Mouse (Mus musculus): ENCODE results near the gene Atf7ip. TPM values are rescaled to one million over a fixed set of nuclear protein-coding genes. Genes with fewer than 3 reads are reported as not detected.

Atf7ip gene
- polyA plus RNA-seq, 1 experiment from 2014 or later: 36.0 TPM

GRCm38 (mm10) chr6:136510945-136511344 lies 5.0 kb downstream of the Atf7ip start:
- H3K27ac ChIP-seq (replicated peaks): peak overlapping the region; percentile 6; the same call in 1 of the 2 replicates
- H3K36me3 ChIP-seq: no peaks in the 10 kb centered on the region
- H3K4me3 ChIP-seq (replicated peaks): no peak overlapping the region
- no peaks in the 10 kb centered on the region for H3K27me3 ChIP-seq (replicated peaks)
- ATAC-seq (ENCODE audit: low FRiP score): no peak
- no peak overlapping the region for H3K4me2 ChIP-seq
- 0 out of 2 replicates have a peak, but pooled peaks cover 6% of the 10 kb centered on the region for H3K9me3 ChIP-seq (replicated peaks)
- no peak overlapping the region for H3K9ac ChIP-seq (replicated peaks)
- 58% methylated on average over 7 of the region's 7 CpGs for WGBS
- H3K4me1 ChIP-seq: no peaks in the 10 kb centered on the region

DNA sequence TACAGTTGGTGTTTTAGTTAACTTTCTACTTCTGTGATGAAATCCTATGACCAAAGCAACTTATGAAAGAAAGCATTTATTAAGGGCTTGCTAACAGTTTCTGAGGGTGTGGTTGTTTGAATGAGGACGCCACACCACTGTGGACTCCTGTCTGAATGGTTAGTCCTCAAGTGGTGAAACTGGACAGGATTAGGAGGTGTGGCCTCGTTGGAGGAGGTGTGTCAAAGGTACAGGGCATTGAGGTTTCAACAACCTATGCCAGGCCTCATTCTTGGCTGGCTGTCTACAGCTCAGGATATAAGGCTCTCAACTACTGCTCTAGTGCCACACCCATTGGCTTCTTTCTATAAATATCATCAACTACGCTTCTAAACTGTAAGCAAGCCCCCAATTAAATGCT lies 6.4 kb downstream of the Atf7ip start:
- Histone ChIP-seq H3K27ac (replicated peaks) (no peak overlapping the region), H3K9ac (replicated peaks) (no peak overlapping the region), H3K4me3 (replicated peaks) (no peak overlapping the region), H3K36me3 (no peaks in the 10 kb centered on the region), H3K9me3 (replicated peaks) (0 out of 2 replicates have a peak, but pooled peaks cover 6% of the 10 kb centered on the region), H3K4me2 (no peak overlapping the region), H3K27me3 (replicated peaks) (no peaks in the 10 kb centered on the region), H3K4me1 (no peaks in the 10 kb centered on the region)
- no peak for ATAC-seq (ENCODE audit: low FRiP score)
- 89% methylated on average over 3 of the region's 3 CpGs for WGBS

DNA sequence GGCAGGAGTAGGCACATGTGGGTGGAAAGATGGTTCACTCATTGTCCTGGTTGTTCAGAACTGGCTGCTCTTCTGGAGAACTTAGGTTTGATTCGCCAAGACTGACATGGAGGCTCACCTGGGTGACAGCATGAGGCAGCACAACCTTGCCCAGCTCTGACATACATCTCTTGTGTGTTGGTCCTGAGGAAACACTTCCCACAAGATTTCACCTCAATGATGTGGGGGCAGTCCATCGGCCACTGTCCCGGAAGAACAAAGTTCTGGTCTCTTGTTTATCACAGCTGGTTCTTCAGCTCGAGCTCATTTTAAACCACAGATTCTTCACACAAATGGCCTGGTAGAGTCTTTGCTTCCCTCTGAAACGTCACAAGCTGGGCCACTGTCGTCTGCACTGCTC lies 10.7 kb downstream of the Atf7ip start:
- Histone ChIP-seq H3K4me1 (0 out of 2 replicates have a peak, but pooled peaks cover 4% of the 10 kb centered on the region), H3K9me3 (replicated peaks) (0 out of 2 replicates have a peak, but pooled peaks cover 6% of the 10 kb centered on the region), H3K27me3 (replicated peaks) (no peaks in the 10 kb centered on the region), H3K36me3 (no peaks in the 10 kb centered on the region), H3K9ac (replicated peaks) (no peak overlapping the region), H3K4me2 (no peak overlapping the region), H3K27ac (replicated peaks) (no peak overlapping the region), H3K4me3 (replicated peaks) (no peak overlapping the region)
- 91% methylated on average over 6 of the region's 6 CpGs for WGBS
- no peak for ATAC-seq (ENCODE audit: low FRiP score)

DNA sequence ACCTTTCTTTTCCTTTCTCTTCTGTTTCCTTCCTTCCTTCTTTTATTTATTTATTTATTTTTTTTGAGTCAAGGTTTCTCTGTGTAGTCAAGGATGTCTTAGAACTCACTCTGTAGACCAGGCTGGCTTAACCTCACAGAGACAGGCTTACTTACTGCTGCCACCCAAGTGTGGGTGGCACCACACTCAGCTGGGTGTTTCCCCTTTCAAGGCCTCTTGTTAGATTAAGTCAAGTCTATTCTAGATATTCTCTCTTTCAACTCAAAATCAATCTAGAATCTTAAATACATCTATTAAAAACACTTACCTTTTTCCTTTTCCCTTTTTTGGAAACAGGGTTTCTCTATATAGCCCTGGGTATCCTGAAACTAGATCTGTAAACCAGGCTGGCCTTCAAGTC lies 11.3 kb downstream of the Atf7ip start:
- Histone ChIP-seq H3K27ac (replicated peaks) (no peak overlapping the region), H3K27me3 (replicated peaks) (no peaks in the 10 kb centered on the region), H3K9me3 (replicated peaks) (0 out of 2 replicates have a peak, but pooled peaks cover 6% of the 10 kb centered on the region), H3K4me2 (no peak overlapping the region), H3K36me3 (no peaks in the 10 kb centered on the region), H3K4me3 (replicated peaks) (no peak overlapping the region), H3K4me1 (0 out of 2 replicates have a peak, but pooled peaks cover 6% of the 10 kb centered on the region), H3K9ac (replicated peaks) (no peak overlapping the region)
- no peak for ATAC-seq (ENCODE audit: low FRiP score)

- ATAC-seq (ENCODE audit: low FRiP score): peak; percentile 98
- Histone ChIP-seq H3K36me3 (peaks cover 3% of the 10 kb centered on the region; the same call in 1 of the 2 replicates), H3K27ac (replicated peaks) (peak overlapping the region; percentile 98), H3K4me1 (peaks cover 9% of the 10 kb centered on the region; the same call in 1 of the 2 replicates), H3K9me3 (replicated peaks) (0 out of 2 replicates have a peak, but pooled peaks cover 6% of the 10 kb centered on the region), H3K4me2 (peak overlapping the region; percentile 44), H3K9ac (replicated peaks) (peak overlapping the region; percentile 61), H3K4me3 (replicated peaks) (peak overlapping the region; percentile 63), H3K27me3 (replicated peaks) (no peaks in the 10 kb centered on the region)
- WGBS: under 1% methylated on average over 59 of the region's 59 CpGs
Observed at GRCm38 (mm10) chr6:136518537-136519246, 12.7 kb downstream of the Atf7ip start.

- Histone ChIP-seq H3K27ac (replicated peaks) (peak overlapping the region; percentile 98), H3K9me3 (replicated peaks) (0 out of 2 replicates have a peak, but pooled peaks cover 1% of the 10 kb centered on the region), H3K4me3 (replicated peaks) (peak overlapping the region; percentile 63), H3K27me3 (replicated peaks) (no peaks in the 10 kb centered on the region), H3K9ac (replicated peaks) (peak overlapping the region; percentile 21; the same call in 1 of the 2 replicates), H3K4me2 (peak overlapping the region; percentile 44), H3K36me3 (peaks cover 3% of the 10 kb centered on the region; the same call in 1 of the 2 replicates), H3K4me1 (peaks cover 9% of the 10 kb centered on the region; the same call in 1 of the 2 replicates)
- WGBS: 2% methylated on average over 17 of the region's 17 CpGs
- ATAC-seq (ENCODE audit: low FRiP score): no peak
Observed at GRCm38 (mm10) chr6:136519254-136519653, 13.3 kb downstream of the Atf7ip start.

GRCm38 (mm10) chr6:136520361-136520760 lies 14.4 kb downstream of the Atf7ip start:
- Histone ChIP-seq H3K27me3 (replicated peaks) (no peaks in the 10 kb centered on the region), H3K36me3 (peaks cover 3% of the 10 kb centered on the region; the same call in 1 of the 2 replicates), H3K4me2 (peak overlapping the region; percentile 38), H3K9me3 (replicated peaks) (no peaks in the 10 kb centered on the region), H3K4me3 (replicated peaks) (peak overlapping the region; percentile 21; the same call in 1 of the 2 replicates), H3K27ac (replicated peaks) (no peak overlapping the region), H3K4me1 (peaks cover 9% of the 10 kb centered on the region; the same call in 1 of the 2 replicates), H3K9ac (replicated peaks) (no peak overlapping the region)
- no peak for ATAC-seq (ENCODE audit: low FRiP score)
- WGBS: 78% methylated on average over 2 of the region's 2 CpGs

DNA sequence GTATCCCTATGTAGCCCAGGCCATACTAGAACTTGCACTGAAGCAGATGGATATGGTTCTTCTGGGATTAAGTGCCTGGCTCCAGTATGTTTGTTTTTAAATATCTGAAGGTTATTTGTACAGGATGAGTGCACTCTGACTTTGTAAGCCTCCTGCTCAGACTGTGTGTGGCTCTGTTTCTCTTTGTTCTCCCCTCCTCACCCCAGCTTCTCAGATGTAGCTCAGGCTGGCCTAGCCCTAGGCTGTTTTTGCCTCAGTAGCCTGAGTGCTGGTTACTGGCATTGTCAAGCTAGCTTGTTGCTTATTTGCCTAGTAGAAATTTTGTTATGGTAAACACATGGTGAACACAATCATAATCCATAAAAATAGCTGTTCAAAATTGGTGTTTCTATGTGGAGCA lies 15.7 kb downstream of the Atf7ip start:
- Histone ChIP-seq H3K4me3 (replicated peaks) (no peak overlapping the region), H3K27ac (replicated peaks) (0 out of 2 replicates have a peak overlapping the region, but pooled peaks have one; percentile 1), H3K4me1 (peaks cover 9% of the 10 kb centered on the region; the same call in 1 of the 2 replicates), H3K9me3 (replicated peaks) (no peaks in the 10 kb centered on the region), H3K27me3 (replicated peaks) (no peaks in the 10 kb centered on the region), H3K4me2 (0 out of 2 replicates have a peak overlapping the region, but pooled peaks have one; percentile 19), H3K36me3 (peaks cover 3% of the 10 kb centered on the region; the same call in 1 of the 2 replicates), H3K9ac (replicated peaks) (no peak overlapping the region)
- ATAC-seq (ENCODE audit: low FRiP score): no peak

GRCm38 (mm10) chr6:136522658-136523057 lies 16.7 kb downstream of the Atf7ip start:
- Histone ChIP-seq H3K4me1 (peaks cover 9% of the 10 kb centered on the region; the same call in 1 of the 2 replicates), H3K4me2 (no peak overlapping the region), H3K9ac (replicated peaks) (no peak overlapping the region), H3K9me3 (replicated peaks) (no peaks in the 10 kb centered on the region), H3K4me3 (replicated peaks) (no peak overlapping the region), H3K27me3 (replicated peaks) (no peaks in the 10 kb centered on the region), H3K27ac (replicated peaks) (no peak overlapping the region), H3K36me3 (peaks cover 3% of the 10 kb centered on the region; the same call in 1 of the 2 replicates)
- 93% methylated on average over 5 of the region's 5 CpGs for WGBS
- ATAC-seq (ENCODE audit: low FRiP score): no peak

DNA sequence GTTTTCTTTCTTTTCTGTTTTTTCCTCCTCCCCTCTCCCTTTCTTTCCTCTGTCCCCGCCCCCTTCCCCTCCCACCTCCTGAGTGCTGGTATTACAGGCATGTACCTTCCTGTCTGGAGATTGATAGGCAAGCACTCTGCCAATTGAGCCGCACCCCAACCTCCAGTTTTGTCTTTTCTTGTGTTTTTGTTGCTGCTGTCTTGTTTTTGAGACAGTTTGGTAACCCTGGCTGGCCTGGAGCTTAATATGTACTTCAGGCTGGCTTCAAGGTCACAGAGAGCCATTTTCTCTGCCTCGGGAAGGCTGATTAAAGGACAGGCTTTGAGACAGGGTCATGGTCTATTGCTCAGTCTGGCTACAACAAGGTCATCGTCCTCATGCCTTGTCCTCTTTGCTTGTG lies 18.8 kb downstream of the Atf7ip start:
- 88% methylated on average over 4 of the region's 4 CpGs for WGBS
- H3K4me1 ChIP-seq: peaks cover 9% of the 10 kb centered on the region; the same call in 1 of the 2 replicates
- H3K36me3 ChIP-seq: peaks cover 3% of the 10 kb centered on the region; the same call in 1 of the 2 replicates
- ATAC-seq (ENCODE audit: low FRiP score): no peak
- no peaks in the 10 kb centered on the region for H3K9me3 ChIP-seq (replicated peaks)
- no peak overlapping the region for H3K4me3 ChIP-seq (replicated peaks)
- no peak overlapping the region for H3K27ac ChIP-seq (replicated peaks)
- H3K4me2 ChIP-seq: no peak overlapping the region
- H3K9ac ChIP-seq (replicated peaks): no peak overlapping the region
- no peaks in the 10 kb centered on the region for H3K27me3 ChIP-seq (replicated peaks)

GRCm38 (mm10) chr6:136525567-136525966 lies 19.6 kb downstream of the Atf7ip start:
- no peaks in the 10 kb centered on the region for H3K9me3 ChIP-seq (replicated peaks)
- no peak overlapping the region for H3K4me3 ChIP-seq (replicated peaks)
- no peak overlapping the region for H3K9ac ChIP-seq (replicated peaks)
- H3K36me3 ChIP-seq: peaks cover 3% of the 10 kb centered on the region; the same call in 1 of the 2 replicates
- no peaks in the 10 kb centered on the region for H3K27me3 ChIP-seq (replicated peaks)
- peaks cover 9% of the 10 kb centered on the region; the same call in 1 of the 2 replicates for H3K4me1 ChIP-seq
- 92% methylated on average over 4 of the region's 4 CpGs for WGBS
- H3K4me2 ChIP-seq: no peak overlapping the region
- H3K27ac ChIP-seq (replicated peaks): no peak overlapping the region
- no peak for ATAC-seq (ENCODE audit: low FRiP score)

- Histone ChIP-seq H3K36me3 (no peaks in the 10 kb centered on the region), H3K9me3 (replicated peaks) (no peaks in the 10 kb centered on the region), H3K4me3 (replicated peaks) (no peak overlapping the region), H3K27ac (replicated peaks) (no peak overlapping the region), H3K4me2 (no peak overlapping the region), H3K4me1 (peaks cover 14% of the 10 kb centered on the region), H3K27me3 (replicated peaks) (no peaks in the 10 kb centered on the region), H3K9ac (replicated peaks) (no peak overlapping the region)
- WGBS: 55% methylated on average over 2 of the region's 2 CpGs
- no peak for ATAC-seq (ENCODE audit: low FRiP score)
Observed at GRCm38 (mm10) chr6:136529156-136529555, 23.2 kb downstream of the Atf7ip start.
